Mouse (Mus musculus) limb, embryonic 13.5 days (tissue): Measurements from ENCODE around the gene Mbd4. TPM values are rescaled to one million over a fixed set of nuclear protein-coding genes. Genes with fewer than 3 reads are reported as not detected.
A peak's percentile ranks its signal among the peaks of the same experiment; 100 is the strongest.

ENCODE experiments used
- ATAC-seq: fragments of 200-750 bp; cut with Nextera tagmentation; 2 replicates; pipeline ENCODE4 v1.8.0; 2017; ENCODE audit warnings: low read depth, moderate number of reproducible peaks, moderate TSS enrichment; ENCODE audit not compliant: low FRiP score
- H3K27ac ChIP-seq: fragments of 300-500 bp; sonication (generic); 2 replicates; pipeline ENCODE4 v1.5.1; 2015; ENCODE audit warnings: inconsistent platforms, mild to moderate bottlenecking, moderate library complexity
- H3K27me3 ChIP-seq: fragments of 300-500 bp; sonication (generic); 2 replicates; pipeline ENCODE4 v1.6.1; 2015; ENCODE audit warnings: mild to moderate bottlenecking, inconsistent platforms
- H3K36me3 ChIP-seq: fragments of 300-500 bp; sonication (generic); 2 replicates; pipeline ENCODE4 v1.6.1; 2015; ENCODE audit warnings: inconsistent platforms, mild to moderate bottlenecking, moderate library complexity
- H3K4me1 ChIP-seq: fragments of 300-500 bp; sonication (generic); 2 replicates; pipeline ENCODE4 v1.6.1; 2015; ENCODE audit warnings: inconsistent platforms
- H3K4me2 ChIP-seq: fragments of 300-500 bp; sonication (generic); replicated peaks from 2 replicates; pipeline ENCODE4 v1.6.1; 2015; ENCODE audit warnings: inconsistent platforms, mild to moderate bottlenecking, moderate library complexity
- H3K4me3 ChIP-seq: fragments of 300-500 bp; sonication (generic); 2 replicates; pipeline ENCODE4 v1.5.1; 2015; ENCODE audit warnings: moderate library complexity, mild to moderate bottlenecking, inconsistent platforms
- H3K9ac ChIP-seq: fragments of 300-500 bp; sonication (generic); 2 replicates; pipeline ENCODE4 v1.6.1; 2015; ENCODE audit warnings: mild to moderate bottlenecking, inconsistent platforms
- H3K9me3 ChIP-seq: fragments of 300-500 bp; sonication (generic); 2 replicates; pipeline ENCODE4 v1.6.1; 2016; ENCODE audit warnings: inconsistent platforms
- WGBS: fragments of 180-500 bp; shearing (Covaris S2); methylation state at CpG from one replicate; pipeline ENCODE4 v1.1.7; 2015; 5-methylcytosine and 5-hydroxymethylcytosine counted together
- polyA plus RNA-seq: library from polyadenylated mRNA; unstranded; fragments of >200 nt; fragmentation: Nextera tagmentation; extraction: Ambion mirVana; gene quantifications from 2 replicates; pipeline ENCODE4 v1.2.1, GENCODE M21; 2015

Gene Mbd4
- 23.6 and 27.7 TPM in 2 replicates for polyA plus RNA-seq

GRCm38 (mm10) chr6:115853091-115853813 is at the start of gene Mbd4, which contains the start of gene Ift122:
Mbd4 (minus strand) TSS chr6:115853371.
Ift122 (plus strand) TSS chr6:115853470.
- Histone ChIP-seq H3K27ac (peak within 1 kb of the TSS; percentile 84), H3K4me1 (peaks cover 43% of the 10 kb centered on the region), H3K9me3 (no peaks in the 10 kb centered on the region), H3K4me2 (peak within 1 kb of the TSS; percentile 85), H3K9ac (peak within 1 kb of the TSS; percentile 78), H3K4me3 (peak within 1 kb of the TSS; percentile 66), H3K36me3 (peaks cover 19% of the 10 kb centered on the region), H3K27me3 (no peaks in the 10 kb centered on the region)
- under 1% methylated on average over 51 of the region's 51 CpGs for WGBS
- peak; percentile 97 for ATAC-seq

GRCm38 (mm10) chr6:115902545-115902944 is 49.4 kb upstream of the Mbd4 start:
- Histone ChIP-seq H3K9me3 (no peaks in the 10 kb centered on the region), H3K27ac (no peak overlapping the region), H3K4me2 (no peak overlapping the region), H3K4me1 (peaks cover 12% of the 10 kb centered on the region), H3K36me3 (peaks cover 57% of the 10 kb centered on the region), H3K27me3 (no peaks in the 10 kb centered on the region), H3K4me3 (no peak overlapping the region), H3K9ac (no peak overlapping the region)
- ATAC-seq: no peak
- WGBS: 92% methylated on average over 3 of the region's 3 CpGs

GRCm38 (mm10) chr6:115901489-115901931 is 48.3 kb upstream of the Mbd4 start:
- Histone ChIP-seq H3K36me3 (peaks cover 52% of the 10 kb centered on the region), H3K27me3 (no peaks in the 10 kb centered on the region), H3K4me3 (no peak overlapping the region), H3K4me1 (peaks cover 19% of the 10 kb centered on the region), H3K9ac (no peak overlapping the region), H3K27ac (no peak overlapping the region), H3K4me2 (no peak overlapping the region), H3K9me3 (no peaks in the 10 kb centered on the region)
- WGBS: 75% methylated on average over 8 of the region's 8 CpGs
- no peak for ATAC-seq

- Histone ChIP-seq H3K4me3 (no peak overlapping the region), H3K4me2 (no peak overlapping the region), H3K27ac (no peak overlapping the region), H3K9ac (no peak overlapping the region), H3K36me3 (peaks cover 53% of the 10 kb centered on the region), H3K27me3 (no peaks in the 10 kb centered on the region), H3K4me1 (peaks cover 19% of the 10 kb centered on the region), H3K9me3 (no peaks in the 10 kb centered on the region)
- no peak for ATAC-seq
- 27% methylated on average over 3 of the region's 3 CpGs for WGBS
Observed at GRCm38 (mm10) chr6:115901062-115901461, 47.9 kb upstream of the Mbd4 start.

- Histone ChIP-seq H3K9ac (no peak overlapping the region), H3K4me2 (no peak overlapping the region), H3K27ac (no peak overlapping the region), H3K4me1 (peaks cover 19% of the 10 kb centered on the region), H3K36me3 (peaks cover 54% of the 10 kb centered on the region), H3K27me3 (no peaks in the 10 kb centered on the region), H3K4me3 (no peak overlapping the region), H3K9me3 (no peaks in the 10 kb centered on the region)
- no peak for ATAC-seq
- WGBS: 49% methylated on average over 7 of the region's 7 CpGs
Observed at GRCm38 (mm10) chr6:115897926-115898520, 44.9 kb upstream of the Mbd4 start.

- no peak for ATAC-seq
- peaks cover 54% of the 10 kb centered on the region for H3K36me3 ChIP-seq
- WGBS: 78% methylated on average over 4 of the region's 4 CpGs
- no peak overlapping the region for H3K4me2 ChIP-seq
- peaks cover 19% of the 10 kb centered on the region for H3K4me1 ChIP-seq
- H3K4me3 ChIP-seq: no peak overlapping the region
- no peak overlapping the region for H3K9ac ChIP-seq
- H3K27me3 ChIP-seq: no peaks in the 10 kb centered on the region
- H3K27ac ChIP-seq: 0 out of 2 replicates have a peak overlapping the region, but pooled peaks have one; percentile 28
- no peaks in the 10 kb centered on the region for H3K9me3 ChIP-seq
Observed at GRCm38 (mm10) chr6:115897117-115897516, 43.9 kb upstream of the Mbd4 start.

- Histone ChIP-seq H3K4me3 (no peak overlapping the region), H3K9ac (no peak overlapping the region), H3K27ac (no peak overlapping the region), H3K36me3 (peaks cover 57% of the 10 kb centered on the region), H3K4me2 (no peak overlapping the region), H3K27me3 (no peaks in the 10 kb centered on the region), H3K4me1 (peaks cover 19% of the 10 kb centered on the region), H3K9me3 (no peaks in the 10 kb centered on the region)
- no peak for ATAC-seq
- WGBS: 96% methylated on average over 1 of the region's 1 CpGs
Observed at GRCm38 (mm10) chr6:115896346-115896745, 43.2 kb upstream of the Mbd4 start.

GRCm38 (mm10) chr6:115892363-115892762 is 39.2 kb upstream of the Mbd4 start:
- H3K4me3 ChIP-seq: no peak overlapping the region
- no peak for ATAC-seq
- H3K36me3 ChIP-seq: peaks cover 78% of the 10 kb centered on the region
- H3K9ac ChIP-seq: no peak overlapping the region
- 0 out of 2 replicates have a peak, but pooled peaks cover 6% of the 10 kb centered on the region for H3K9me3 ChIP-seq
- no peak overlapping the region for H3K4me2 ChIP-seq
- 76% methylated on average over 3 of the region's 3 CpGs for WGBS
- H3K27me3 ChIP-seq: no peaks in the 10 kb centered on the region
- H3K27ac ChIP-seq: no peak overlapping the region
- H3K4me1 ChIP-seq: peaks cover 14% of the 10 kb centered on the region; the same call in 1 of the 2 replicates

GRCm38 (mm10) chr6:115891497-115892061 is 38.4 kb upstream of the Mbd4 start:
- Histone ChIP-seq H3K27ac (no peak overlapping the region), H3K9me3 (0 out of 2 replicates have a peak, but pooled peaks cover 6% of the 10 kb centered on the region), H3K27me3 (no peaks in the 10 kb centered on the region), H3K4me2 (no peak overlapping the region), H3K4me1 (peaks cover 11% of the 10 kb centered on the region; the same call in 1 of the 2 replicates), H3K4me3 (no peak overlapping the region), H3K9ac (no peak overlapping the region), H3K36me3 (peaks cover 81% of the 10 kb centered on the region)
- 73% methylated on average over 8 of the region's 8 CpGs for WGBS
- no peak for ATAC-seq

- Histone ChIP-seq H3K4me2 (no peak overlapping the region), H3K27ac (no peak overlapping the region), H3K9ac (no peak overlapping the region), H3K9me3 (0 out of 2 replicates have a peak, but pooled peaks cover 6% of the 10 kb centered on the region), H3K36me3 (peaks cover 78% of the 10 kb centered on the region), H3K27me3 (no peaks in the 10 kb centered on the region), H3K4me3 (no peak overlapping the region), H3K4me1 (peaks cover 13% of the 10 kb centered on the region; the same call in 1 of the 2 replicates)
- 83% methylated on average over 6 of the region's 6 CpGs for WGBS
- ATAC-seq: no peak
Observed at GRCm38 (mm10) chr6:115891061-115891460, 37.9 kb upstream of the Mbd4 start.

GRCm38 (mm10) chr6:115890601-115891000 is 37.4 kb upstream of the Mbd4 start:
- H3K36me3 ChIP-seq: peaks cover 77% of the 10 kb centered on the region
- H3K4me1 ChIP-seq: peaks cover 13% of the 10 kb centered on the region; the same call in 1 of the 2 replicates
- H3K27ac ChIP-seq: no peak overlapping the region
- WGBS: 85% methylated on average over 8 of the region's 8 CpGs
- H3K9ac ChIP-seq: no peak overlapping the region
- no peak overlapping the region for H3K4me3 ChIP-seq
- no peaks in the 10 kb centered on the region for H3K27me3 ChIP-seq
- H3K9me3 ChIP-seq: 0 out of 2 replicates have a peak, but pooled peaks cover 6% of the 10 kb centered on the region
- ATAC-seq: no peak
- H3K4me2 ChIP-seq: no peak overlapping the region

GRCm38 (mm10) chr6:115888296-115888695 is 35.1 kb upstream of the Mbd4 start:
- peaks cover 82% of the 10 kb centered on the region for H3K36me3 ChIP-seq
- H3K27me3 ChIP-seq: no peaks in the 10 kb centered on the region
- 0 out of 2 replicates have a peak, but pooled peaks cover 6% of the 10 kb centered on the region for H3K9me3 ChIP-seq
- H3K4me3 ChIP-seq: no peak overlapping the region
- no peak overlapping the region for H3K4me2 ChIP-seq
- H3K27ac ChIP-seq: no peak overlapping the region
- 93% methylated on average over 3 of the region's 3 CpGs for WGBS
- H3K4me1 ChIP-seq: peaks cover 13% of the 10 kb centered on the region; the same call in 1 of the 2 replicates
- no peak for ATAC-seq
- no peak overlapping the region for H3K9ac ChIP-seq
